Mouse (Mus musculus): ENCODE data around the gene Eif1. TPM values are rescaled to one million over a fixed set of nuclear protein-coding genes. Genes with fewer than 3 reads are reported as not detected.
"Not testable (repeated sequence)": the region's sequence is repeated elsewhere in the genome, so short reads cannot be mapped to it uniquely, and the experiment has no call there.

Eif1 gene
- polyA plus RNA-seq, 1 experiment from 2014 or later, result 1,854 TPM

DNA sequence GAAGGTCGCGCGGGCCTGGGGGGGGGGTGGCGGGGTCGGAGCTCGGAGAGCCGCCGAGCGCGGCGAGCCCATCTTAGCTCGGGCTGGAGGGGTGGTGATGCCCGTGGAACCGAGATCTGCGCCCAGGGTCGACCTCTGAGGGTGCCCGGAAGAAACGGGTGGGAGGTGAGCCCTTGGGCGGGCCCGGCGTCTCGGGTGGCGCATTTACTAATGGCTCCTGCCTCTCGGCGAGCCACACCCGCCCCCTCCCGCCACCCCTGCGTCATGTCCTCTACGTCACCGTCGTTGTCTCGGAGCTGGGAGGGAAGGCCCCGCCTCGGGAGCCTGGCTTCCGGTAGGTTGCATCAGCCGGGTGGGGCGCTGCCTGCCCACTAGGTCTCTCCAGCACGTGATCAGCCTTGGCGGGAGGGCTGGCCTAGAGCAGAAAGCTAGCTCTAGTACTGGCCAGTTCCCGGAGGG, 516 bp downstream of the Eif1 start:
- Histone ChIP-seq H3K27ac (ENCODE audit: low read length) (peak overlapping the region; percentile 99), H3K4me2 (ENCODE audit: low read depth, low read length) (peak overlapping the region; percentile 84), H3K36me3 (ENCODE audit: control insufficient read depth, insufficient read depth, low read length) (peaks cover 15% of the 10 kb centered on the region), H3K9ac (ENCODE audit: low read length) (peak overlapping the region; percentile 96), H3K9me3 (ENCODE audit: control insufficient read depth, low read length) (no peaks in the 10 kb centered on the region), H3K27me3 (ENCODE audit: control insufficient read depth, insufficient read depth, low read depth, low read length) (no peaks in the 10 kb centered on the region), H3K4me1 (replicated peaks; ENCODE audit: control insufficient read depth, insufficient read depth, low read length) (peaks cover 4% of the 10 kb centered on the region; the same call in 1 of the 2 replicates), H3K4me3 (ENCODE audit: low read length) (peak overlapping the region; percentile 76)
- WGBS, result under 1% methylated on average over 34 of the region's 40 CpGs
- ATAC-seq (ENCODE audit: low read depth), result peak; percentile 91

DNA sequence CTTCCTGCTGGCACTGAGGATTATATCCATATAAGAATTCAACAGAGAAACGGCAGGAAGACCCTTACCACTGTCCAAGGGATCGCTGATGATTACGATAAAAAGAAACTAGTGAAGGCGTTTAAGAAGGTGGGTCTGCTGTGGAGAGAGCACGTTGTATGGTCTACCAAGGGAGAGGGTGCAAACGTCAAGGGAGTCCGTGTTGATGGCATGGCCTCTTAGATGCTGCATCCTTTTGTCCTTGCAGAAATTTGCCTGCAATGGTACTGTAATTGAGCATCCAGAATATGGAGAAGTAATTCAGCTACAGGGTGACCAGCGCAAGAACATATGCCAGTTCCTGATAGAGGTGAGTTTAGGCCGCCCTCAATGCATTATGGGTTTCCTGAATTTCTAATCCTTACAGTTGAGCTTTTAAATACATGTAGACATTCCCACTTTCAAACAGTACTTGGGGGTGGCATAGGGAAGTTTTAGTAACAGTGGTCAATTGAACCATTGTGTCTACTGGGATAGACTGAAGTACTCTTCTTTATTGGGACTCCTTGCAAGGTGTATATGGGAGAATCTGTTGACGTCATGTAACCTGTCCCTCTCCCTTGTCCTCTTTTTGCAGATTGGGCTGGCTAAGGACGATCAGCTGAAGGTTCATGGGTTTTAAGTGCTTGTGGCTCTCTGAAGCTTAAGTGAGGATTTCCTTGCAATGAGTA, 1.2 kb downstream of the Eif1 start:
- not testable (repeated sequence) for H3K4me1 ChIP-seq (replicated peaks; ENCODE audit: control insufficient read depth, insufficient read depth, low read length); ATAC-seq (ENCODE audit: low read depth); H3K27me3 ChIP-seq (ENCODE audit: control insufficient read depth, insufficient read depth, low read depth, low read length); H3K9me3 ChIP-seq (ENCODE audit: control insufficient read depth, low read length)
- Histone ChIP-seq H3K4me2 (ENCODE audit: low read depth, low read length) (peak overlapping the region; percentile 84), H3K9ac (ENCODE audit: low read length) (peak overlapping the region; percentile 96), H3K27ac (ENCODE audit: low read length) (peak overlapping the region; percentile 58; the same call in 1 of the 2 replicates), H3K36me3 (ENCODE audit: control insufficient read depth, insufficient read depth, low read length) (peaks cover 15% of the 10 kb centered on the region), H3K4me3 (ENCODE audit: low read length) (peak overlapping the region; percentile 76)
- 11% methylated on average over 11 of the region's 11 CpGs for WGBS

DNA sequence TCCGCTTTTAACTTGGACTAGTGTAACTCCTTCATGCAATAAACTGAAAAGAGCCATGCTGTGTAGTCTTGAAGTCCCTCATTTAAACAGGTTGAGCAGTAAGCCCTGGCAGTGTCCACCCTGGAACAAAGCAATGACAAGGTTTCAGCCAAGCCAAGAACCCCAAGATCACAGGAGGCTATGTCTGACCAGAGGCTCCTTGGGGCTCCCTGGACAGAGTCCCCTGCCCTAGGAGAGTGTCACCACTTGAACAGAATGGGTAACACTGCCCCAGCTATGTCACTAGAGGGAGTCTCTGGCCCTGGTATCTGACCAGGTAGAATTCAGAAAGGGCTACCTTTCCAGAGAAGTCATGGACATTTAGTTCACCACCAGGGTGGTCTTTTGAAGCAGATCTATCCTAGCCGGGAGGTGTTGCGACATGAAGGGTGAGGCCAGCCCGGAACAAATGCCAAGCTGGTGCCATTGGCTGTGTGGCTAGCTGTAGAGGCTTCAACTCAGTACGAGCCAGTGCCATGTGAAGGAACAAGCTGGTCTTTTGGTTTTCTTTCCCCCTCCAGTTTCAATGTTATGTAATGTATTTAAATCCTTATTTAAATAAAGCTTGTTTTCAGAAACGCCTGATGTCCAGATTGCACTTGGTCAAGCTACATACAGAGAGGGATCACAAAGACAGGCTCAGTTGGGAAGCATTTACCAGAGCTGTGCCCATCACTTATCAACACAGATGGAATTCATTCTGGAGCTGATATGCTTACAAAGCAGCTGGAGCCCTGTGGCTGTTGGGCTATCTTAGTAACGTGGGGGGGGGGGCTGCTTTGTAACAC, 2.0 kb downstream of the Eif1 start:
- 69% methylated on average over 7 of the region's 7 CpGs for WGBS
- not testable (repeated sequence) for H3K4me3 ChIP-seq (ENCODE audit: low read length); H3K9ac ChIP-seq (ENCODE audit: low read length); H3K27me3 ChIP-seq (ENCODE audit: control insufficient read depth, insufficient read depth, low read depth, low read length); ATAC-seq (ENCODE audit: low read depth); H3K27ac ChIP-seq (ENCODE audit: low read length); H3K4me2 ChIP-seq (ENCODE audit: low read depth, low read length); H3K9me3 ChIP-seq (ENCODE audit: control insufficient read depth, low read length); H3K4me1 ChIP-seq (replicated peaks; ENCODE audit: control insufficient read depth, insufficient read depth, low read length)
- H3K36me3 ChIP-seq (ENCODE audit: control insufficient read depth, insufficient read depth, low read length), result peaks cover 15% of the 10 kb centered on the region

DNA sequence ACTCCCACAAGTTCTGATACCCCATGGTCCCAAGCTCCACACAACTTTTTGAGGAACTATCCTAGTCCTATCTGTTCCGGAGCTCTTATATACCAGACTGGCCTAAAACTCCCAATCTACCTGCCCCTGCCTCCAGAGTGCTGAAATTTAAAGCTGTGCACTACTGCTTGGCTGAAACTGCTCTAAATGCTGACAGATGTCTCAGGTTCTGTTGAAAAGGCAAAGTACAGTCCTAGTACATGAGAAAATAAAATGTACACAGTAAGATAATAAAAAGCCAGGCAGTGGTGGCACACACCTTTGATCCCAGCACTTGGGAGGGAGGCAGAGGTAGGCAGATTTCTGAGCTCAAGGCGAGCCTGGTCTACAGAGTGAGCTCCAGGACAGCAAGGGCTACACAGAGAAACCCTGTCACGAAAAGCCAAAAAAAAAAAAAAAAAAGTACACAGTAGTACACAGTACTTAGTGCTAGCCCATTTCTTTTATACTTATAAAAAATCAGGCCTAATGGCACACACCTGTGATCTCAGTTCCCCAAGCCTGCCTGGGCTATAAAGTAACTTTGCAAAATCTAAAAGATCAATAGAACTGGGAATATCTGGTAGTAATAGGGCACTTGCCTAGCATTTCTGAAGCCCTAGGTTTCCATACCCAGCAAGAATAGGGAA, 3.0 kb downstream of the Eif1 start:
- 66% methylated on average over 3 of the region's 3 CpGs for WGBS
- Histone ChIP-seq H3K36me3 (ENCODE audit: control insufficient read depth, insufficient read depth, low read length) (peaks cover 15% of the 10 kb centered on the region), H3K4me3 (ENCODE audit: low read length) (no peak overlapping the region), H3K4me2 (ENCODE audit: low read depth, low read length) (no peak overlapping the region), H3K27me3 (ENCODE audit: control insufficient read depth, insufficient read depth, low read depth, low read length) (no peaks in the 10 kb centered on the region), H3K27ac (ENCODE audit: low read length) (no peak overlapping the region), H3K4me1 (replicated peaks; ENCODE audit: control insufficient read depth, insufficient read depth, low read length) (peaks cover 4% of the 10 kb centered on the region; the same call in 1 of the 2 replicates), H3K9me3 (ENCODE audit: control insufficient read depth, low read length) (no peaks in the 10 kb centered on the region), H3K9ac (ENCODE audit: low read length) (no peak overlapping the region)
- no peak for ATAC-seq (ENCODE audit: low read depth)

DNA sequence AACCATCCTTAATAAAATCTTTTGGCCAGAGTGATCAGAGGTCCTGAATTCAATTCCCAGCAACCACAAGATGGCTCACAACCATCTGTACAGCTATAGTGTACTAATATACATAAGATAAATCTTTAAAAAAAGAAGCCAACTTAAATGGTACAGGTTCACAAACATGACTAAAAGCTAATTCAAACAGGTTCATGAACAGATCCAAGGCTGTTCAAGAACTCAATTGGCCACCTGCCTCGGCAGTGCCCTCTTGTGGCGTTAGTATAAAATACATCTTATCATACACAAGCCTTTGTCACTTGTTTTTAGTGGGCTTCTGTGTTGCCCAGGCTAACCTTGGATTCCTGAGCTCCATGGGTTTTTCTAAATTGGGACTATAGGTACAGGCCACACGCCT, 3.9 kb downstream of the Eif1 start:
- Histone ChIP-seq H3K27ac (ENCODE audit: low read length) (no peak overlapping the region), H3K4me2 (ENCODE audit: low read depth, low read length) (no peak overlapping the region), H3K4me1 (replicated peaks; ENCODE audit: control insufficient read depth, insufficient read depth, low read length) (peaks cover 4% of the 10 kb centered on the region; the same call in 1 of the 2 replicates), H3K9me3 (ENCODE audit: control insufficient read depth, low read length) (no peaks in the 10 kb centered on the region), H3K9ac (ENCODE audit: low read length) (no peak overlapping the region), H3K27me3 (ENCODE audit: control insufficient read depth, insufficient read depth, low read depth, low read length) (no peaks in the 10 kb centered on the region), H3K4me3 (ENCODE audit: low read length) (no peak overlapping the region), H3K36me3 (ENCODE audit: control insufficient read depth, insufficient read depth, low read length) (peaks cover 15% of the 10 kb centered on the region)
- ATAC-seq (ENCODE audit: low read depth), result no peak
- WGBS, result 20% methylated on average over 3 of the region's 3 CpGs

DNA sequence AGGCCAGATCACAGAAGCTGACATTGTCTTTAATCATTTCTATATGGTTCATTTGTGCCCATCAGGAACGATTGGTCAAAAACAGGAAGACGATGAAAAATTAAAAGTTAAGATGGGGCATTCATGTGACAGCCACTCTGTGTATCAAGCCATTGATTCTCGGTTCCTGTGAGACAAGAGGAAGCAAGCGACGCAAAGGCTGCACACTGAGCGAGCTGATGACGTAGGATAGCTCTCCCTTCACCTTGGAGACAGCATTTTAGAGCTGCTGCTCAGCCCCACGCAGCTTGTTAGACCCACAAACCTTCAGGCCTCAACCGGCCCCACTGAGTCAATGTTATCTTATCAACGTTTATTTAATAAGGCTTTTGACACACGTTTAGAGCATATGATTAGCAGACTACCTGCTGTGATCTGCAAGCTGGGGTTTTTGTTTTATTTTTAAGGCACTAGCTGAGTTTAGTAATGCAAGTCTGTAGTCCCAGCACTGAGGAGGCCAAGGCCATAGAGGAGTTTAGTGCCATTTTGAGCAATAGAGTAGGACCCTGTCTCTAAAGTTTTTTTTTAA, 5.5 kb downstream of the Eif1 start:
- ATAC-seq (ENCODE audit: low read depth), result no peak
- WGBS, result 61% methylated on average over 11 of the region's 11 CpGs
- Histone ChIP-seq H3K9me3 (ENCODE audit: control insufficient read depth, low read length) (no peaks in the 10 kb centered on the region), H3K4me1 (replicated peaks; ENCODE audit: control insufficient read depth, insufficient read depth, low read length) (peaks cover 4% of the 10 kb centered on the region; the same call in 1 of the 2 replicates), H3K4me3 (ENCODE audit: low read length) (no peak overlapping the region), H3K4me2 (ENCODE audit: low read depth, low read length) (no peak overlapping the region), H3K9ac (ENCODE audit: low read length) (no peak overlapping the region), H3K27me3 (ENCODE audit: control insufficient read depth, insufficient read depth, low read depth, low read length) (no peaks in the 10 kb centered on the region), H3K36me3 (ENCODE audit: control insufficient read depth, insufficient read depth, low read length) (peaks cover 15% of the 10 kb centered on the region), H3K27ac (ENCODE audit: low read length) (no peak overlapping the region)

DNA sequence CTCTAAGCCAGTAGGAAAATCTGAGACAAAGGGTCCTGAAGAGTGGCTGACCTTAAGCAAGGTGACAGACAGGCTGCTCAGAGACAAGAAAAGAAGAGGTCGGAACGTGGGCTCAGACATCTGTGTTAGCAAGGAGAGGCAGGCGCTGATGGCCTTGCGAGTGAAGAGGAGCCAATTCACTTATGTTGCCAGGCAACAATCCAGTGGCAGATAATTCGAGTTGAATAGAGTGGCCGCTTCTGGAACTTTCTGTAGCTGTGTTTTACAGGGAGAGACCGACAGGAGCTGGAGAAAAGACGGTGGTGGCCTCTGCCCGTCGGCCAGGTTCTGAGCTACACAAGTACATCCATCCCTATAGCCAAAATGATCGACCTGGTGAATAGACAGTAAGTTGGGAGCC, 7.6 kb downstream of the Eif1 start:
- H3K27ac ChIP-seq (ENCODE audit: low read length), result no peak overlapping the region
- no peak overlapping the region for H3K9ac ChIP-seq (ENCODE audit: low read length)
- no peaks in the 10 kb centered on the region for H3K4me1 ChIP-seq (replicated peaks; ENCODE audit: control insufficient read depth, insufficient read depth, low read length)
- 50% methylated on average over 11 of the region's 11 CpGs for WGBS
- H3K36me3 ChIP-seq (ENCODE audit: control insufficient read depth, insufficient read depth, low read length), result peaks cover 1% of the 10 kb centered on the region
- no peaks in the 10 kb centered on the region for H3K9me3 ChIP-seq (ENCODE audit: control insufficient read depth, low read length)
- ATAC-seq (ENCODE audit: low read depth), result no peak
- no peak overlapping the region for H3K4me2 ChIP-seq (ENCODE audit: low read depth, low read length)
- no peaks in the 10 kb centered on the region for H3K27me3 ChIP-seq (ENCODE audit: control insufficient read depth, insufficient read depth, low read depth, low read length)
- no peak overlapping the region for H3K4me3 ChIP-seq (ENCODE audit: low read length)

DNA sequence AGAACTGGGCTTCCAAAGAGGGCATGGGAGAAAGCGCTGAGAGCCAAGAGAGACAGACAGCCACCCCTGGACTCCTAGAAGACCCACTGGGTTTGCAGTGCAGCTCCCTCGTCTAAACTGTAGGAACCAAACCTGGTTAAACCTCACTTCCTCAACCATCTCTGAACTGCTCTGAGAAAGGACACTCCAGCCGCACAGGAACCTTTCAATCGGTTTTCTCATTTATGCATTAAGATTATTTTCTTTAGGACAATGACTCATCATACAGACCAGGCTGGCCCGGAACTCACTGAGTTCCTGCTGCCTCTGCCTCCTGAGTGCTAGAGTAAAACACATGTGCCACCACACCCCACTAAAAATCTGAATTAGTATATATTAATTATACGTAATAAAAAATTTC, 8.1 kb downstream of the Eif1 start:
- ATAC-seq (ENCODE audit: low read depth), result no peak
- H3K9ac ChIP-seq (ENCODE audit: low read length), result no peak overlapping the region
- H3K4me1 ChIP-seq (replicated peaks; ENCODE audit: control insufficient read depth, insufficient read depth, low read length), result no peaks in the 10 kb centered on the region
- WGBS, result 70% methylated on average over 6 of the region's 6 CpGs
- H3K27me3 ChIP-seq (ENCODE audit: control insufficient read depth, insufficient read depth, low read depth, low read length), result no peaks in the 10 kb centered on the region
- no peak overlapping the region for H3K4me3 ChIP-seq (ENCODE audit: low read length)
- H3K4me2 ChIP-seq (ENCODE audit: low read depth, low read length), result no peak overlapping the region
- no peaks in the 10 kb centered on the region for H3K9me3 ChIP-seq (ENCODE audit: control insufficient read depth, low read length)
- no peak overlapping the region for H3K27ac ChIP-seq (ENCODE audit: low read length)
- H3K36me3 ChIP-seq (ENCODE audit: control insufficient read depth, insufficient read depth, low read length), result no peaks in the 10 kb centered on the region

DNA sequence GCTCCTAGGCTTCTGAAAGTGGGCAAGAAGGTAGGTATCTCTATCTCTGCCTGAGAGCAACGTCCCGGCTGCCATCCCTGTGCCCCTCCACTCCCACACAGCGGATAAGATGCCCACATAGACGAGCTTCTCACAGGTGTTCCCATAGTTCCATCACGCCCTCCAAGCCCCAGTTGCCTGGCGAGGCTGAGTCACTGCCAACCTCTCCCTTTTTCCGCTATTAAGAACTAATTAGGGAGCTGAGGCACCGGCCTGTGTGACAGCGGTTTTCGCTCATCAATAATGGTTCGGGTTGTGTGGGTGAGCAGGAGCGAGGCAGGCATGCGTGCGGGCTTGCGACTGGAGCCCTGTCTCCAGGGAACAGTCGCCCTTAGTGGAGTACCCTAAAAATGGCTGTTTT, 10.6 kb downstream of the Eif1 start:
- Histone ChIP-seq H3K9ac (ENCODE audit: low read length) (no peak overlapping the region), H3K4me3 (ENCODE audit: low read length) (no peak overlapping the region), H3K4me2 (ENCODE audit: low read depth, low read length) (no peak overlapping the region), H3K27me3 (ENCODE audit: control insufficient read depth, insufficient read depth, low read depth, low read length) (no peaks in the 10 kb centered on the region), H3K36me3 (ENCODE audit: control insufficient read depth, insufficient read depth, low read length) (no peaks in the 10 kb centered on the region), H3K4me1 (replicated peaks; ENCODE audit: control insufficient read depth, insufficient read depth, low read length) (no peaks in the 10 kb centered on the region), H3K9me3 (ENCODE audit: control insufficient read depth, low read length) (no peaks in the 10 kb centered on the region), H3K27ac (ENCODE audit: low read length) (no peak overlapping the region)
- ATAC-seq (ENCODE audit: low read depth), result no peak
- WGBS, result 55% methylated on average over 16 of the region's 16 CpGs
